11 mouse cellular contexts compared by ENCODE assay signal in the genomic region with DNA sequence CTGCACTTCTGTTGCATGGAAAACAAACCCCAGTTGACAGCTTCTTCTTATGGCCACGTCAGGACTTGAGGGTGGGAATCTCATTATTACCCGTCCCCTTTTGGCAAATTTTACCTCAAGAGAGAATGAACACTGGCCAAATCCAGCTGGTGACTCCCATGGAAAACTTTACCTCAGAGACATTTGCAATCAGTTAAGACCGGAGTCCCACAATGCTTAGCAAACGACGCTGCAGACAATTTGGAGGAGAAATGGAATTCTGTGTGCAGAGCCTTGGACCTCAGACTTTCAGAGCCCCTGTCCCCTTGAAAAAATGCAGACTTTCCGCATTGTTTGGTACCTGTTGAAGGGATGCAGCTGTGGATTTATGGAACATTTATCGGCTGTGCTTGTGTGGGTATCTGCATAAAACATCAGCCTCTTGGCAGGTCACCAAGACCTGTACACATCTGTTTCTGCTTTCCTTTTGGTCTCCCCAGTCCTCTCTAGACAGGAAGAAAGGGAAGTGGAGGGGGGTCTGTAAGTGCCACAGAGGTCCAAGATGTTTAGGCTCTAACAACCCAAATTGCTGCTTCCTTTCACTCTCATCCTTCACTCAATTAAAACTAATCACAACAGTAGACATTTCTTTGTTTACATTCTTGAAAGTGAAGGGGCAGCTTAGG. TPM values are rescaled to one million over a fixed set of nuclear protein-coding genes. Genes with fewer than 3 reads are reported as not detected.
A peak's percentile ranks its signal among the peaks of the same experiment; 100 is the strongest.
DNase-seq lines count a peak whose midpoint lies in the region; ATAC-seq and TF ChIP-seq lines count a peak whose summit lies in the region.
"Had no signal": no experiment of that assay in that cellular context is flagged by ENCODE, and none has a peak within 500 bp of the region (broad histone marks: within the 10 kb centered on the region; RNA-seq: fewer than 3 reads in every experiment).

No protein-coding gene starts in this region.

- no peak overlapping the region for H3K9ac ChIP-seq in forebrain, postnatal 0 days
- H3K9ac ChIP-seq in limb, embryonic 12.5 days (replicated peaks), result no peak overlapping the region
- H3K9ac ChIP-seq in forebrain, embryonic 16.5 days (replicated peaks; ENCODE audit: low read depth, low read length), result no peak overlapping the region
- H3K9ac ChIP-seq: midbrain, embryonic 15.5 days had no signal

- H3K4me3 ChIP-seq in forebrain, embryonic 10.5 days, result no peak overlapping the region
- no peak overlapping the region for H3K4me3 ChIP-seq in forebrain, postnatal 0 days (ENCODE audit: low read depth, low read length)
- H3K4me3 ChIP-seq in limb, embryonic 12.5 days (replicated peaks), result no peak overlapping the region
- H3K4me3 ChIP-seq in forebrain, embryonic 16.5 days (replicated peaks; ENCODE audit: low read length), result no peak overlapping the region
- H3K4me3 ChIP-seq: left cerebral cortex, adult 2 months; midbrain, embryonic 15.5 days had no signal

- DNase-seq in forebrain, embryonic 10.5 days (ENCODE audit: extremely low spot score, low spot score), result no peak
- no peak for DNase-seq in forebrain, postnatal 0 days
- DNase-seq in adipocyte (ENCODE audit: low spot score), result peak; percentile 33
- DNase-seq in gastrocnemius, postnatal 25 days, result peak; percentile 58
- no peak for DNase-seq in thymus, postnatal 10 days (ENCODE audit: low spot score in 2 of 2)
- no peak for DNase-seq in frontal cortex, adult 2 months (ENCODE audit: extremely low spot score in 1 of 2, low spot score in 1 of 2)
- DNase-seq: thymus, postnatal 36 days had no signal

- H3K27me3 ChIP-seq in forebrain, embryonic 10.5 days (ENCODE audit: poor library complexity, severe bottlenecking), result no peaks in the 10 kb centered on the region
- no peaks in the 10 kb centered on the region for H3K27me3 ChIP-seq in forebrain, postnatal 0 days (ENCODE audit: insufficient read depth, low read length)
- no peaks in the 10 kb centered on the region for H3K27me3 ChIP-seq in limb, embryonic 12.5 days
- no peaks in the 10 kb centered on the region for H3K27me3 ChIP-seq in forebrain, embryonic 16.5 days (replicated peaks; ENCODE audit: control insufficient read depth, insufficient read depth, low read length)
- H3K27me3 ChIP-seq: midbrain, embryonic 15.5 days had no signal

- 57% methylated on average over 7 of the region's 7 CpGs for WGBS in forebrain, embryonic 10.5 days
- WGBS in forebrain, postnatal 0 days, result 52% methylated on average over 7 of the region's 7 CpGs
- WGBS in limb, embryonic 12.5 days, result 9% methylated on average over 7 of the region's 7 CpGs
- 47% methylated on average over 7 of the region's 7 CpGs for WGBS in forebrain, embryonic 16.5 days

- ATAC-seq in forebrain, postnatal 0 days, result no peak
- peak; percentile 88 for ATAC-seq in limb, embryonic 12.5 days (ENCODE audit: insufficient number of reproducible peaks, insufficient read depth, low FRiP score, low TSS enrichment, low read depth)
- no peak; the same call in 1 of the 2 replicates for ATAC-seq in forebrain, embryonic 16.5 days
- ATAC-seq: midbrain, embryonic 15.5 days had no signal

- H3K4me2 ChIP-seq in forebrain, postnatal 0 days (ENCODE audit: low read depth), result no peak overlapping the region
- H3K4me2 ChIP-seq in limb, embryonic 12.5 days, result peak overlapping the region; percentile 36
- H3K4me2 ChIP-seq in forebrain, embryonic 16.5 days (ENCODE audit: low read length), result no peak overlapping the region
- H3K4me2 ChIP-seq: midbrain, embryonic 15.5 days had no signal

- TF ChIP-seq CTCF in forebrain, postnatal 0 days (IDR thresholded peaks at IDR 0.05; ENCODE audit: low read depth), result no peak

- peaks cover 43% of the 10 kb centered on the region for H3K4me1 ChIP-seq in forebrain, embryonic 10.5 days
- no peaks in the 10 kb centered on the region for H3K4me1 ChIP-seq in forebrain, postnatal 0 days (ENCODE audit: insufficient read depth)
- H3K4me1 ChIP-seq in limb, embryonic 12.5 days (replicated peaks), result peaks cover 45% of the 10 kb centered on the region
- peaks cover 6% of the 10 kb centered on the region; the same call in 1 of the 2 replicates for H3K4me1 ChIP-seq in forebrain, embryonic 16.5 days (replicated peaks; ENCODE audit: control insufficient read depth, insufficient read depth, low read length)
- H3K4me1 ChIP-seq: midbrain, embryonic 15.5 days had no signal

- no peaks in the 10 kb centered on the region for H3K36me3 ChIP-seq in forebrain, embryonic 10.5 days (replicated peaks)
- no peaks in the 10 kb centered on the region for H3K36me3 ChIP-seq in forebrain, postnatal 0 days (ENCODE audit: insufficient read depth)
- no peaks in the 10 kb centered on the region for H3K36me3 ChIP-seq in limb, embryonic 12.5 days
- no peaks in the 10 kb centered on the region for H3K36me3 ChIP-seq in forebrain, embryonic 16.5 days (ENCODE audit: control insufficient read depth, insufficient read depth)
- H3K36me3 ChIP-seq: midbrain, embryonic 15.5 days had no signal

- peak overlapping the region; percentile 65 for H3K27ac ChIP-seq in forebrain, embryonic 10.5 days
- no peak overlapping the region for H3K27ac ChIP-seq in forebrain, postnatal 0 days (ENCODE audit: low read depth, low read length)
- peak overlapping the region; percentile 93 for H3K27ac ChIP-seq in limb, embryonic 12.5 days
- no peak overlapping the region for H3K27ac ChIP-seq in forebrain, embryonic 16.5 days (ENCODE audit: low read length)
- H3K27ac ChIP-seq: left cerebral cortex, adult 2 months; midbrain, embryonic 15.5 days had no signal

- H3K9me3 ChIP-seq in forebrain, embryonic 10.5 days, result no peaks in the 10 kb centered on the region; the same call in 1 of the 2 replicates
- H3K9me3 ChIP-seq in forebrain, postnatal 0 days (ENCODE audit: low read length), result no peaks in the 10 kb centered on the region
- no peaks in the 10 kb centered on the region for H3K9me3 ChIP-seq in limb, embryonic 12.5 days
- no peaks in the 10 kb centered on the region for H3K9me3 ChIP-seq in forebrain, embryonic 16.5 days (ENCODE audit: control insufficient read depth, low read length)
- H3K9me3 ChIP-seq: midbrain, embryonic 15.5 days had no signal

RNA-seq across cellular contexts. Expression of gene Col1a2, which starts 20.5 kb away (rescaled TPM):
- polyA plus RNA-seq in forebrain, embryonic 10.5 days (2016; fragmentation: Nextera tagmentation; extraction: Ambion mirVana), result 93.9 and 97.1 TPM in 2 replicates
- 62.9 and 255 TPM in 2 replicates for total RNA-seq in forebrain, postnatal 0 days (2014; rRNA removed)
- 39.6 and 43.2 TPM in 2 replicates for polyA plus RNA-seq in forebrain, postnatal 0 days (2015; fragmentation: Nextera tagmentation; extraction: Ambion mirVana)
- 100 to 1,000 TPM; 657 to 809 TPM for total RNA-seq in gastrocnemius, postnatal 25 days (2021)
- polyA plus RNA-seq in limb, embryonic 12.5 days (2016; fragmentation: Nextera tagmentation; extraction: Ambion mirVana), result 448 and 471 TPM in 2 replicates
- polyA plus RNA-seq in forebrain, embryonic 16.5 days (2015; fragmentation: Nextera tagmentation; extraction: Ambion mirVana), result 42.8 and 119 TPM in 2 replicates
- polyA plus RNA-seq in frontal cortex, adult 2 months (2012; rRNA removed), result 9.0 and 11.9 TPM in 2 replicates

Comparison
In these comparisons a context has a peak if more than half of its experiments do, and no peak if none do; other contexts are left out.
1. H3K27ac ChIP-seq: peak in forebrain, embryonic 10.5 days (single experiment) and limb, embryonic 12.5 days (single experiment); none in forebrain, postnatal 0 days (single experiment) and forebrain, embryonic 16.5 days (single experiment).
2. DNase-seq: peak in adipocyte (single experiment) and gastrocnemius, postnatal 25 days (single experiment); none in forebrain, embryonic 10.5 days (single experiment), forebrain, postnatal 0 days (single experiment), thymus, postnatal 10 days (0 of 2) and frontal cortex, adult 2 months (0 of 2).